Mouse (Mus musculus): ENCODE measurements at regions not wholly inside any gene's neighbourhood (a gene's known extent, or its start where the extent isn't known, plus 50 kb on each side); places are given as distances from the start of the nearest gene placed in this dataset.

DNA sequence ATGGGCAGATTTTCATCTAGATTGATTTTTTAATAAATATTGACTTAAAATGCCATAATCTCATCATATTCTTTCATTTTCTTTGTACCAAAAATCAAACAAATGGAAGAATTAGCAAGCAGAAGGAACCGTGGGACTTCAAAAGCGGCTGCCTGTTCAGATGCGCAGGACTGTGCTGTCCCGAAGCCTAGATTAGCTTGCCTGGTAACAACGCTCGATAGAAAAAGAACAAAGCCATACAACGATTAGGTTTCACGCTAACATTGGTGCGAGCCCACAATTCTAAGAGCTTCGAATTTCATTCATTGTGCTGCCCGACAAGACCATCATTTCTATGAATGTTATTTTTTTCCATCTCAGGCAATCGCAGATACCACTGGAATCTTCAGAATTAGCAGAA is 262.1 kb upstream of the Irx5 start:
- Histone ChIP-seq H3K27ac (no peak overlapping the region), H3K36me3 (no peaks in the 10 kb centered on the region), H3K4me2 (no peak overlapping the region), H3K4me3 (replicated peaks) (no peak overlapping the region), H3K27me3 (peaks cover 86% of the 10 kb centered on the region), H3K9ac (replicated peaks) (no peak overlapping the region), H3K9me3 (no peaks in the 10 kb centered on the region), H3K4me1 (replicated peaks) (no peaks in the 10 kb centered on the region)
- 86% methylated on average over 12 of the region's 12 CpGs for WGBS
- no peak for ATAC-seq (ENCODE audit: insufficient number of reproducible peaks, insufficient read depth, low FRiP score, low TSS enrichment, low read depth)

DNA sequence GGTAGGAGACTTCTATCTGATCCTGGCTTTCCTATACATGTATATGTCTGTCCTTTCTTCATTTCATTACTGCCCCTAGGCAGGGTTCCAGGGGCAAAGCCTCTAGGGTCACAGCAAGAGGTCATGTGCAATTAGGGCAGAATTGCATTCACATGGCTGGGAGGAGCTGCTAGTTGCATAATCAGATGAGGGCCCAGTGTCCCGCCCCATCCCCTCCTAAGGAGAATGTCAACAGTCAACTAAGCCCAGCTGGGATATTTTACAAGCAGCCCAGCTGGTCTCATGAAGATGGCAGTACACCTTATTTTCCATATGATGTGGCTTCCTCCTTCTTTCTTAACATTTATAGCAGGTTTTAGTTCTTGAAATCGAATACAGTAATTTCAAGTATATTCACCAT is 273.3 kb upstream of the Irx5 start:
- Histone ChIP-seq H3K9ac (replicated peaks) (no peak overlapping the region), H3K4me1 (replicated peaks) (no peaks in the 10 kb centered on the region), H3K36me3 (no peaks in the 10 kb centered on the region), H3K27me3 (peaks cover 64% of the 10 kb centered on the region), H3K4me3 (replicated peaks) (no peak overlapping the region), H3K9me3 (no peaks in the 10 kb centered on the region; the same call in 1 of the 2 replicates), H3K27ac (no peak overlapping the region), H3K4me2 (no peak overlapping the region)
- no peak for ATAC-seq (ENCODE audit: insufficient number of reproducible peaks, insufficient read depth, low FRiP score, low TSS enrichment, low read depth)
- 50% methylated on average over 2 of the region's 2 CpGs for WGBS

DNA sequence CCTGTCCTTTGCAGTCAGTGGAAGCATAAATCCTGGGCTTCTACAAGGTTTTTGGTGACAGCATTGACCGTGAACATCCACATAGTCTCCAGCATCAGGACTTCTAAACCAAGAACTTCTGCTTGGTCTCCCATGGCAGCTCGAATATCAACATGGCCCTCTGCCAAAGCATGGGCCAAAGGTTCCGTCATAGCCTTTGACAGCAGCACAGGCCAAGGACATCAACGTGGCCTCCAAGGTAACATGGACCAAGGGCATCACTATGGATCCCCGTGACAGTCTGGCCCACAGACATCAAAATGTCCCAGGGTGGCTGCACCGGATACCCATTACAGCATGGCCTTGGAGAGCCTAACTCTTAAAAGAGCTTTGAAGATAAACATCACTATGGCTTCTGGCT is 275.5 kb upstream of the Irx5 start:
- Histone ChIP-seq H3K36me3 (no peaks in the 10 kb centered on the region), H3K9ac (replicated peaks) (no peak overlapping the region), H3K4me1 (replicated peaks) (no peaks in the 10 kb centered on the region), H3K9me3 (no peaks in the 10 kb centered on the region; the same call in 1 of the 2 replicates), H3K4me2 (no peak overlapping the region), H3K27me3 (peaks cover 78% of the 10 kb centered on the region), H3K27ac (no peak overlapping the region), H3K4me3 (replicated peaks) (no peak overlapping the region)
- 88% methylated on average over 6 of the region's 6 CpGs for WGBS
- ATAC-seq (ENCODE audit: insufficient number of reproducible peaks, insufficient read depth, low FRiP score, low TSS enrichment, low read depth): no peak

DNA sequence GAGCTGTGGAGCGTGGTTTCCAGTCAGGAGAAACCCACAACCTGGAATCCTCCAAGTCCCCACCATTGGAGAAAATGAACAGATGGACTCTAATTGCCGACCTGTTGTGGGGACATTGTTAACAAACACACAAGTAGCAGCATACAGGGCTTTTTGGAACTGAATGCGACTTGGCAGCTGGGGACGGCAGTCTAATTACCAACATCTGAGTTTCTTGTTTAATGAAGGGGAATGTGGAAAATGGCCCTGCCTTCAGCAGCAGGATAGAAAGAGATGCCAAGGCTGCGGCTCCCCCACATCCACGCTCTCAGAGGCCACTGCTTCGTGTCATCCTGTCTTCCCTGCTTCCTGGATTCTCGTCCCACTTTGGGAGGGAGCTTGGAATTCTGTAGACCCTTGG is 276.6 kb upstream of the Irx5 start:
- H3K27me3 ChIP-seq: peaks cover 83% of the 10 kb centered on the region
- H3K9me3 ChIP-seq: no peaks in the 10 kb centered on the region; the same call in 1 of the 2 replicates
- no peak overlapping the region for H3K9ac ChIP-seq (replicated peaks)
- 71% methylated on average over 8 of the region's 8 CpGs for WGBS
- H3K27ac ChIP-seq: no peak overlapping the region
- H3K36me3 ChIP-seq: no peaks in the 10 kb centered on the region
- H3K4me2 ChIP-seq: no peak overlapping the region
- no peaks in the 10 kb centered on the region for H3K4me1 ChIP-seq (replicated peaks)
- H3K4me3 ChIP-seq (replicated peaks): no peak overlapping the region
- ATAC-seq (ENCODE audit: insufficient number of reproducible peaks, insufficient read depth, low FRiP score, low TSS enrichment, low read depth): no peak

DNA sequence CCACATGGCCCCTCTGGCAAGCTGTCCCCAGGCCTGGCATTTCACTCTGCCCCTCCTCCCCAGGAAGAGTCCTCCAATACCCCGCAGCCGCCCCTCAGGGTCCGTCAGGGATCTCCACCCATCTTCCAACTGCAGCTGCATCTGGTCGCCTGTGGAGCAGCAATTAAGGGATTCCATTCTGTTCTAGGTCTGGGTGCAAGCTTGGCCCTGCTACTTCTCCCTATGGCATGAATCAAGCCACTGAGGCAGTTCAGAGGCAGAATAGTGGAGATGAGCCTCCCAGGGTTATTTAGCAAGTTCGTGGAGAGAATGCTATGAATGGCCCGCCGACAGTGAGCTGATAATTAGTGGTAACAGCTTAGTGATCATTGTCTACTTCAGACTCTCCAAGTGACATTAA is 275.7 kb upstream of the Irx3 start:
- ATAC-seq (ENCODE audit: insufficient number of reproducible peaks, insufficient read depth, low FRiP score, low TSS enrichment, low read depth): no peak
- WGBS: 48% methylated on average over 7 of the region's 7 CpGs
- H3K4me3 ChIP-seq (replicated peaks): no peak overlapping the region
- H3K27ac ChIP-seq: no peak overlapping the region
- H3K27me3 ChIP-seq: peaks cover 91% of the 10 kb centered on the region
- H3K4me2 ChIP-seq: no peak overlapping the region
- no peak overlapping the region for H3K9ac ChIP-seq (replicated peaks)
- H3K36me3 ChIP-seq: no peaks in the 10 kb centered on the region
- no peaks in the 10 kb centered on the region for H3K9me3 ChIP-seq
- no peaks in the 10 kb centered on the region for H3K4me1 ChIP-seq (replicated peaks)

DNA sequence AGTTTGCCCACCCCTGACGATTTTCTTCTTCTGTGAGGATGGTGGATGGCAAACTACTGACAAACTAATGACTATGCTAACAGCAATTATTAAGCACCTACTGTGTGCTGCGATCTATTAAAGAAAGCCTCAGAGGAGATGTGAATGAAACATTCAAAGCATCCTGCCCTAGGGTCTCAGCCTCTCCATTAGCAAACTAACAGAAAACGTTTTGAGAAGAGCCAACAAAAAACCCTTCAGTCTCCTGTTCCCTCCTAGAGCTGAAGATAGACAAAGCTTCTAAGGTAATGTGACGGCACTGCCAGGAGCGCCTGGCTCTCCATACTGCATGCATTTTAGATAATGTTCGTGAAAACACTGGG is 270.4 kb upstream of the Irx3 start:
- H3K27ac ChIP-seq: no peak overlapping the region
- WGBS: 11% methylated on average over 6 of the region's 6 CpGs
- H3K27me3 ChIP-seq: peaks cover 96% of the 10 kb centered on the region
- H3K4me3 ChIP-seq (replicated peaks): no peak overlapping the region
- ATAC-seq (ENCODE audit: insufficient number of reproducible peaks, insufficient read depth, low FRiP score, low TSS enrichment, low read depth): no peak
- no peak overlapping the region for H3K9ac ChIP-seq (replicated peaks)
- no peaks in the 10 kb centered on the region for H3K9me3 ChIP-seq
- H3K4me1 ChIP-seq (replicated peaks): no peaks in the 10 kb centered on the region
- H3K36me3 ChIP-seq: no peaks in the 10 kb centered on the region
- H3K4me2 ChIP-seq: no peak overlapping the region

DNA sequence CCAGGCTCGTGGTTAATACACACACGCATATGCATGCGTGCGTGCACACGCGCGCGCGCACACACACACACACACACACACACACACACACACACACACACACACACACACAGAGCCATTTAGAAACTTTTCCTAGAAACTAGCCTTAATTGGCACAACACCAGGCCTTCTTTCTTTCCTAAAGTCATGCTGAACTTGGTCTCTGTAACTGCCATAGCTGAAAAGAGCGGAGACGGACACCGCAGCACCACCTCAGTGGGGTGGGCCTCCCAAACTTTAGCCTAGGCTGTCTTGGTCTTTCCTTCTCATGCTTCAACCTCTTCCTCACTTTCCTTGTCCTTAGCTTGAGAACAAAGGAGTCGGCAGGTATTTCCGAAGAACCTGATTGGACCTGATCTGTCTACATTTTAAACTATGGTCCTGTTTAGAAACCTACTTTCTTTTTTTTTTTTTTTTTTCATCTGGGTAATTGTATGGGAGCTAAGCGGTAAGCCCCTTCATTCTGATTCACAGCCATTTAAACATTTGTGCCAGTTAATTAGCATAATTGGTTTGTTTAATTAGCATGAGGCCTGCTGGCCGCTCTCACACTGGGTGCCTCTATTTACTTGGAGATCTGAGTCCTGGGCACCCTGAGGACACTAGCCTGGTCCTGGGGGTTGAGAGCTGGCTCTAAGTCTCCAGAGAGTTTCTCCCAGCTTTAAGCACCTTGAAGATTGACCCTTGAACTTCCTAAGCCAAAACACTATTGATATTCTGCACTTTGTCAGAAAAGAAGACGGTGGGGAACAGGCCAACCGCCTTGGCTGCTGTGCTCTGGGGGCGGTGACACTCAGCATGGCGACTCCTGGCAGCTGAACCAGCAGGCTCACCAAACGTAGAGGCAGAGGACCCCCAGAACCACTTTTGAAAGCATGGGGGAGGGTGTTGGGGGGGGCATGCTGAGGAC is 269.7 kb upstream of the Irx3 start:
- no peaks in the 10 kb centered on the region for H3K9me3 ChIP-seq
- WGBS: 25% methylated on average over 21 of the region's 21 CpGs
- H3K27me3 ChIP-seq: peaks cover 96% of the 10 kb centered on the region
- no peak overlapping the region for H3K27ac ChIP-seq
- H3K4me2 ChIP-seq: no peak overlapping the region
- H3K9ac ChIP-seq (replicated peaks): no peak overlapping the region
- no peaks in the 10 kb centered on the region for H3K36me3 ChIP-seq
- ATAC-seq (ENCODE audit: insufficient number of reproducible peaks, insufficient read depth, low FRiP score, low TSS enrichment, low read depth): no peak
- no peaks in the 10 kb centered on the region for H3K4me1 ChIP-seq (replicated peaks)
- no peak overlapping the region for H3K4me3 ChIP-seq (replicated peaks)

DNA sequence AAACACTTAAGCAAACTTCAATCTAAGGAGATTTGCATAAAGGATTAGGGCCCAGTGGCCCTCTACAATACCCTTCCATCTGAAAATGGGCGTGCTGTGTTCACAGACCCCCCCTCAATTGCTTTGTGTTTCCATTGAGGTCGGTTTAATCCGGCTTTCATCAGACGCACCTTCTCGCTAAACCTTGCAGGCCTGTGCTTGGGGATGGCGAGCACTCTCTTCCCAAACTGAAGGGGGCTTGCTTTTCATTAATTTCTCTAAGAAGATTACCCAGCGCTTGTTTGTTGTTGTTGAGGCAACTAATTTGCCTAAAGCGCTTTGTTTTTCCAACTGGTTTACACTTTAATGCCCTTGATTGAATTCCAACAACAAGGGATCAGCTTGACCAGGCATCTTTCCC is 268.8 kb upstream of the Irx3 start:
- Histone ChIP-seq H3K4me2 (no peak overlapping the region), H3K9me3 (no peaks in the 10 kb centered on the region), H3K4me1 (replicated peaks) (no peaks in the 10 kb centered on the region), H3K9ac (replicated peaks) (no peak overlapping the region), H3K27ac (no peak overlapping the region), H3K36me3 (no peaks in the 10 kb centered on the region), H3K27me3 (peaks cover 96% of the 10 kb centered on the region), H3K4me3 (replicated peaks) (no peak overlapping the region)
- WGBS: 15% methylated on average over 8 of the region's 8 CpGs
- no peak for ATAC-seq (ENCODE audit: insufficient number of reproducible peaks, insufficient read depth, low FRiP score, low TSS enrichment, low read depth)

DNA sequence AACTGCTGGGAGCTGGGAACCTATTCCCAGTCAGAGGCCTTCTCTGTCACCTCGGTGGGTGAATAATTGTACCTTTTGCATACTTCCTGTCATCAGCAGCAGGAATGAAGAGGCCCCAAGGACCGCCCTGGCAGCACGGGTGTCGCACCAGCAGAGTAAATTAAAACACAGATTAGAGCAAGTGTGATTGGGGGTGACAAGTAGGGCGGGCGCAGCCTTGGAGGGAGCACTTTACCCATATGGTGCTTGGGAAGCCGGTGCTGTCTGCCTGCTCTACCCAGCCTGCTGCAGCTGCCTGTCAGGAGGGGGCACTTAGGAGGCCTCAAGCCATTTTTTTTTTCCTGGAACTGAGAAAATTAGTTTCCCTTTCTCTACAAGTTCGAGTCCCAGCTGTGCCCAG is 264.6 kb upstream of the Irx3 start:
- no peak overlapping the region for H3K27ac ChIP-seq
- no peaks in the 10 kb centered on the region for H3K36me3 ChIP-seq
- no peak overlapping the region for H3K4me3 ChIP-seq (replicated peaks)
- H3K27me3 ChIP-seq: peaks cover 99% of the 10 kb centered on the region
- H3K9ac ChIP-seq (replicated peaks): no peak overlapping the region
- H3K4me2 ChIP-seq: no peak overlapping the region
- no peak for ATAC-seq (ENCODE audit: insufficient number of reproducible peaks, insufficient read depth, low FRiP score, low TSS enrichment, low read depth)
- 14% methylated on average over 8 of the region's 8 CpGs for WGBS
- no peaks in the 10 kb centered on the region for H3K9me3 ChIP-seq
- H3K4me1 ChIP-seq (replicated peaks): peaks cover 16% of the 10 kb centered on the region

DNA sequence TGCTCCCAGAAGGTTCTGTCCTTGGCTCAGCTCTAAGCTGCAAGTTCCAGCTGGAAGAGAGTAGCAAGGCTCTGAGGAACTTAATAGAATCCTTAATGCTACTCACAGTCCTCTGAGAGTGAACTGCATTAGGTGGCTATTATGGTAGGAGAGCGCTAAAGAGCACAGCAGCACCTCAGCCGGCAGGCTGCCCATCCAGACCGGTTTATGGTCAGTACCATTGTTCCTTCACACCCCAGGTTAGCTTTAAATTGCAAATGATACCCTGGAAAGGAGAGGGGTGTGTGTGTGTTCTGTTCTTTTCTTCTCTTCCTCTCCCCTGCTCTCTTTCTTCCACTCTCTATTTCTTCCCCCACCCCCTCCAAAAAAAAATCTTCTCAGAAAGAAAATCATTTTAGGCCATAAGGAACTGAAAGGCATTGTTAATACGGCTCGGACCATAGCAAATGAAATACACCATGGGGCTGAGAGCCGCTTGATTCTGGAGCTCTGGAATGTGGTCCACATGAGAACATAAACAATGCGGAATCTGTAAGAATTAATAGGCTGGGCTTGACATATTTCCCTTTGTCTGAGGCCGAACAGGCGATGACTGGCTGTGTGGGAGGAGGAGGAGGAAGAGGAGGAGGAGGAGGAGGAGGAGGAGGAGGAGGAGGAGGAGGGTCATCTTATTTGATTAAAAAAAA is 263.8 kb upstream of the Irx3 start:
- peaks cover 100% of the 10 kb centered on the region for H3K27me3 ChIP-seq
- no peak overlapping the region for H3K27ac ChIP-seq
- no peak overlapping the region for H3K4me3 ChIP-seq (replicated peaks)
- no peaks in the 10 kb centered on the region for H3K9me3 ChIP-seq
- no peaks in the 10 kb centered on the region for H3K36me3 ChIP-seq
- peaks cover 16% of the 10 kb centered on the region for H3K4me1 ChIP-seq (replicated peaks)
- 13% methylated on average over 9 of the region's 9 CpGs for WGBS
- H3K9ac ChIP-seq (replicated peaks): no peak overlapping the region
- ATAC-seq (ENCODE audit: insufficient number of reproducible peaks, insufficient read depth, low FRiP score, low TSS enrichment, low read depth): no peak
- no peak overlapping the region for H3K4me2 ChIP-seq

DNA sequence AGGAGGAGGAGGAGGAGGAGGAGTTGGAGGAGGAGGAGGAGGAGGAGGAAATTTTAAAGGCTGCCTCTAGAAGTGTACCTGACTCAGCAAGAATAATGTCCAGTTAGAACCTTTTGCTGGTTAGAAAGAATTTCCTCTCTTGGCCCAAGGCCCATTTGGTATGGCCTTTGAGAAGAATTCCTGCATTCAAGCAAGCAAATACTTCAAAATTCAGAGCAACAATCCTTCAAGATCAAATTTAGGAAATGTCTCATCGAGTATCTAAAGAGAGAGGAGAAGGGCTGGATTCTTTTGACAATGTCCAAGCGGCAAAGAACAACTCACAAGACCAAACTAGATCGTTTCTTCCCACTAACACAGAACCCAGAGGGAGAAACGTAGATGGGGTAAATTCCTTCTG is 263.1 kb upstream of the Irx3 start:
- 30% methylated on average over 4 of the region's 4 CpGs for WGBS
- Histone ChIP-seq H3K27ac (no peak overlapping the region), H3K27me3 (peaks cover 98% of the 10 kb centered on the region)

More for the DNA sequence above, 263.1 kb upstream of the Irx3 start:
- Histone ChIP-seq H3K9me3 (no peaks in the 10 kb centered on the region), H3K4me1 (replicated peaks) (peaks cover 16% of the 10 kb centered on the region), H3K4me3 (replicated peaks) (no peak overlapping the region), H3K9ac (replicated peaks) (no peak overlapping the region), H3K4me2 (no peak overlapping the region), H3K36me3 (no peaks in the 10 kb centered on the region)
- no peak for ATAC-seq (ENCODE audit: insufficient number of reproducible peaks, insufficient read depth, low FRiP score, low TSS enrichment, low read depth)

All from limb, embryonic 12.5 days (tissue).